Mouse (Mus musculus) gastrocnemius, adult 8-10 months (tissue): Measurements from ENCODE around the gene Ifi35. TPM values are rescaled to one million over a fixed set of nuclear protein-coding genes. Genes with fewer than 3 reads are reported as not detected.

Source experiments
- microRNA-seq: library from miRNA; unstranded; fragments of <30 nt; microRNA quantifications from one replicate; pipeline ENCODE4 v1.2.0, GENCODE M21; 2022
- total RNA-seq, 4 experiments: library from RNA; stranded (reverse); gene quantifications; 2 replicates each; pipeline ENCODE4 v1.2.4; 2022

Gene Ifi35
- total RNA-seq, 4 experiments from 2014 or later = 7.4 to 9.7 (median 8.7) TPM

Small RNAs within 50 kb of the gene (microRNA-seq; reads per million reads assigned to microRNA genes)
- gene Mir6929 = 4.2 reads per million

Other genes starting within 250 kb of the Ifi35 start
- gene Ezh1, start 221.9 kb upstream of the Ifi35 start, total RNA-seq = 10 to 100 TPM; 24.3 to 31.0 (median 26.2) TPM
- gene Ramp2, start 202.4 kb upstream of the Ifi35 start, total RNA-seq = 10 to 100 TPM; 19.3 to 28.6 (median 25.4) TPM
- gene Vps25, start 194.7 kb upstream of the Ifi35 start, total RNA-seq = 10 to 100 TPM; 44.9 to 48.1 (median 47.2) TPM
- gene Wnk4, start 187.8 kb upstream of the Ifi35 start, total RNA-seq = under 1 TPM in 3 of 4 experiments, not detected in 1; 0.12 to 0.49 (median 0.32) TPM
- gene Cntd1, start 169.4 kb upstream of the Ifi35 start, total RNA-seq = under 1 TPM in 3 of 4 experiments, not detected in 1; 0.29 to 0.53 (median 0.34) TPM
- 10 to 100 TPM; 71.9 to 80.9 (median 76.5) TPM for gene Coa3, start 169.3 kb upstream of the Ifi35 start, total RNA-seq
- 100 to 1,000 TPM in 2 of 4 experiments, 10 to 100 TPM in 2; 86.0 to 113 (median 101) TPM for gene Becn1, start 146.1 kb upstream of the Ifi35 start, total RNA-seq
- 10 to 100 TPM; 59.5 to 80.8 (median 69.4) TPM for gene Psme3, start 132.2 kb upstream of the Ifi35 start, total RNA-seq
- 1 to 10 TPM in 1 of 4 experiments, under 1 TPM in 3; 0.46 to 1.1 (median 0.59) TPM for gene Aoc2, start 123.3 kb upstream of the Ifi35 start, total RNA-seq
- 10 to 100 TPM in 1 of 4 experiments, 1 to 10 TPM in 3; 2.0 to 11.5 (median 5.1) TPM for gene Aoc3, start 117.8 kb upstream of the Ifi35 start, total RNA-seq
- gene G6pc, start 80.8 kb upstream of the Ifi35 start, total RNA-seq = under 1 TPM in 1 of 4 experiments, not detected in 3; 0.16 TPM
- gene Aarsd1, start 30.8 kb upstream of the Ifi35 start, total RNA-seq = 10 to 100 TPM; 17.4 to 25.9 (median 25.2) TPM
- 10 to 100 TPM in 2 of 4 experiments, 1 to 10 TPM in 2; 4.4 to 13.0 (median 8.2) TPM for gene Gm27029, start 23.6 kb upstream of the Ifi35 start, total RNA-seq
- gene Rundc1, start 23.3 kb upstream of the Ifi35 start, total RNA-seq = 1 to 10 TPM; 7.7 to 8.5 (median 7.9) TPM
- 10 to 100 TPM; 82.1 to 86.1 (median 84.0) TPM for gene Ptges3l, start 23.1 kb upstream of the Ifi35 start, total RNA-seq
- 10 to 100 TPM; 20.8 to 47.8 (median 31.7) TPM for gene Rpl27, start 6.1 kb upstream of the Ifi35 start, total RNA-seq
- 1 to 10 TPM; 2.4 to 3.9 (median 3.5) TPM for gene Rnd2, start 16.6 kb downstream of the Ifi35 start, total RNA-seq
- 10 to 100 TPM in 2 of 4 experiments, 1 to 10 TPM in 2; 7.9 to 14.0 (median 9.8) TPM for gene Vat1, start 17.8 kb downstream of the Ifi35 start, total RNA-seq
- gene Brca1, start 103.5 kb downstream of the Ifi35 start, total RNA-seq = under 1 TPM in 2 of 4 experiments, not detected in 2; 0.07 to 0.11 TPM
- 10 to 100 TPM; 61.4 to 66.8 (median 65.4) TPM for gene Nbr1, start 103.7 kb downstream of the Ifi35 start, total RNA-seq
- 1 to 10 TPM in 2 of 4 experiments, under 1 TPM in 2; 0.61 to 1.8 (median 1.0) TPM for gene Tmem106a, start 133.8 kb downstream of the Ifi35 start, total RNA-seq
- not detected for gene Gm11634, start 150.8 kb downstream of the Ifi35 start, total RNA-seq
- 10 to 100 TPM; 29.7 to 40.5 (median 33.7) TPM for gene Rdm1, start 178.8 kb downstream of the Ifi35 start, total RNA-seq
- 10 to 100 TPM in 1 of 4 experiments, 1 to 10 TPM in 3; 4.6 to 10.2 (median 5.7) TPM for gene Arl4d, start 217.1 kb downstream of the Ifi35 start, total RNA-seq